Mouse (Mus musculus) hindbrain, embryonic 13.5 days (tissue): Measurements from ENCODE around the gene Ceacam19. TPM values are rescaled to one million over a fixed set of nuclear protein-coding genes. Genes with fewer than 3 reads are reported as not detected.

ENCODE experiments used
- ATAC-seq: fragments of 200-750 bp; cut with Nextera tagmentation; 2 replicates; pipeline ENCODE4 v1.8.0; 2017; ENCODE audit warnings: moderate TSS enrichment; ENCODE audit not compliant: low FRiP score
- H3K27ac ChIP-seq: fragments of 300-500 bp; sonication (generic); 2 replicates; pipeline ENCODE4 v1.5.1; 2015; ENCODE audit warnings: inconsistent platforms, mild to moderate bottlenecking, moderate library complexity
- H3K27me3 ChIP-seq: fragments of 300-500 bp; sonication (generic); 2 replicates; pipeline ENCODE4 v1.6.1; 2015; ENCODE audit warnings: mild to moderate bottlenecking, inconsistent platforms
- H3K36me3 ChIP-seq: fragments of 300-500 bp; sonication (generic); 2 replicates; pipeline ENCODE4 v1.6.1; 2015; ENCODE audit warnings: mild to moderate bottlenecking, inconsistent platforms
- H3K4me1 ChIP-seq: fragments of 300-500 bp; sonication (generic); replicated peaks from 2 replicates; pipeline ENCODE4 v1.6.1; 2015; ENCODE audit warnings: inconsistent platforms
- H3K4me2 ChIP-seq: fragments of 300-500 bp; sonication (generic); 2 replicates; pipeline ENCODE4 v1.6.1; 2015; ENCODE audit warnings: inconsistent platforms, mild to moderate bottlenecking, moderate library complexity
- H3K4me3 ChIP-seq: fragments of 300-500 bp; sonication (generic); 2 replicates; pipeline ENCODE4 v1.5.1; 2015; ENCODE audit warnings: mild to moderate bottlenecking, inconsistent platforms
- H3K9ac ChIP-seq: fragments of 300-500 bp; sonication (generic); 2 replicates; pipeline ENCODE4 v1.6.1; 2015; ENCODE audit warnings: mild to moderate bottlenecking, inconsistent platforms
- H3K9me3 ChIP-seq: fragments of 300-500 bp; sonication (generic); 2 replicates; pipeline ENCODE4 v1.6.1; 2016; ENCODE audit warnings: inconsistent platforms
- WGBS: fragments of 180-500 bp; shearing (Covaris S2); methylation state at CpG from one replicate; pipeline ENCODE4 v1.1.7; 2015; 5-methylcytosine and 5-hydroxymethylcytosine counted together
- polyA plus RNA-seq: library from polyadenylated mRNA; unstranded; fragments of >200 nt; fragmentation: Nextera tagmentation; extraction: Ambion mirVana; gene quantifications from 2 replicates; pipeline ENCODE4 v1.2.1, GENCODE M21; 2015

The Ceacam19 gene
- polyA plus RNA-seq, 1 experiment from 2014 or later, result not detected

GRCm38 (mm10) chr7:19844521-19845171, 43.1 kb downstream of the Ceacam19 start:
- ATAC-seq, result no peak
- H3K9me3 ChIP-seq, result no peaks in the 10 kb centered on the region
- H3K4me1 ChIP-seq, result 0 out of 2 replicates have a peak, but pooled peaks cover 5% of the 10 kb centered on the region
- WGBS, result 67% methylated on average over 15 of the region's 15 CpGs
- no peak overlapping the region for H3K9ac ChIP-seq
- H3K4me2 ChIP-seq, result no peak overlapping the region
- no peak overlapping the region for H3K4me3 ChIP-seq
- no peaks in the 10 kb centered on the region for H3K36me3 ChIP-seq
- peaks cover 55% of the 10 kb centered on the region for H3K27me3 ChIP-seq
- H3K27ac ChIP-seq, result no peak overlapping the region

- 0 out of 2 replicates have a peak, but pooled peaks cover 5% of the 10 kb centered on the region for H3K4me1 ChIP-seq
- H3K4me3 ChIP-seq, result no peak overlapping the region
- no peak overlapping the region for H3K4me2 ChIP-seq
- H3K9me3 ChIP-seq, result no peaks in the 10 kb centered on the region
- H3K36me3 ChIP-seq, result no peaks in the 10 kb centered on the region
- H3K27me3 ChIP-seq, result peaks cover 48% of the 10 kb centered on the region
- no peak overlapping the region for H3K27ac ChIP-seq
- no peak overlapping the region for H3K9ac ChIP-seq
- WGBS, result 3% methylated on average over 11 of the region's 11 CpGs
- peak; percentile 76 for ATAC-seq
Observed at GRCm38 (mm10) chr7:19843561-19843960, 44.2 kb downstream of the Ceacam19 start.

- Histone ChIP-seq H3K27ac (no peak overlapping the region), H3K27me3 (peaks cover 43% of the 10 kb centered on the region), H3K36me3 (no peaks in the 10 kb centered on the region), H3K9ac (no peak overlapping the region), H3K4me2 (no peak overlapping the region), H3K4me3 (no peak overlapping the region), H3K4me1 (0 out of 2 replicates have a peak, but pooled peaks cover 5% of the 10 kb centered on the region), H3K9me3 (no peaks in the 10 kb centered on the region)
- 0 out of 2 replicates have a peak, but pooled peaks have one; percentile 36 for ATAC-seq
- WGBS, result 33% methylated on average over 19 of the region's 19 CpGs
Observed at GRCm38 (mm10) chr7:19842885-19843504, 44.8 kb downstream of the Ceacam19 start.

DNA sequence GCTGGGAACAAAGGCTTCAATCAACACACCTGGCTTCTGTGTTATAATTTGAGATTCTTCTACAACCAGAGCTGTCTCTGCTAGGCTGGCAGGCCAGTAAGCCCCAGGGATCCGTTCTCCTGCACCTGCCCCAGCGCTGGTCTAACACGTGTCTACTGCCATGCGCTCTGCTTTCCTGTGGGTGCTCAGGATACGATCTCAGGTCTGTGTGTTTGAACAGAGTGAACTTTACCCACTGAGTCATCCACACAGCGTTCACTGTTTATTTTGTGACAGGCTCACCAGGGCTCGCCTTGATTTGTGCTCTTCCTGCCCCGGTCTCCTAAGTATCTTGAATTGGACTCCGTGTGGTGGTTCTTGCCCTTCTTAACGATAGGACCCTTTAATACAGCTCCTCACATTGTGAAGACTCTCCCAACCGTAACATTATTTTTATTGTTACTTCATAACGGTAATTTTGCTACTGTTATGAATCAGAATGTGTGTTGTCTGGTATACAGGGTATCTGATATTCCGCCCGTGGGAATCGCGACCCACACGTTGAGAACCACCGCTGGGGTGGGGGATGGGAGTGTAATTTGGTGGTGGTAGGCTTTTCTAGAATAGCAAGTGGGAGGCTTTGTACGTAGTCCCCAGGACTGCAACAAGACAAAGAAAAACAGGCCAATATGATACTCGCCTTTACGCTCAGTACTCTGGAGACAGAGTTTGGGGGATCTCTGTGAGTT, 45.9 kb downstream of the Ceacam19 start:
- WGBS, result 83% methylated on average over 21 of the region's 21 CpGs
- Histone ChIP-seq H3K4me1 (no peaks in the 10 kb centered on the region), H3K27me3 (peaks cover 31% of the 10 kb centered on the region), H3K4me3 (no peak overlapping the region), H3K36me3 (no peaks in the 10 kb centered on the region), H3K27ac (no peak overlapping the region), H3K4me2 (no peak overlapping the region), H3K9ac (no peak overlapping the region), H3K9me3 (no peaks in the 10 kb centered on the region)
- no peak for ATAC-seq

DNA sequence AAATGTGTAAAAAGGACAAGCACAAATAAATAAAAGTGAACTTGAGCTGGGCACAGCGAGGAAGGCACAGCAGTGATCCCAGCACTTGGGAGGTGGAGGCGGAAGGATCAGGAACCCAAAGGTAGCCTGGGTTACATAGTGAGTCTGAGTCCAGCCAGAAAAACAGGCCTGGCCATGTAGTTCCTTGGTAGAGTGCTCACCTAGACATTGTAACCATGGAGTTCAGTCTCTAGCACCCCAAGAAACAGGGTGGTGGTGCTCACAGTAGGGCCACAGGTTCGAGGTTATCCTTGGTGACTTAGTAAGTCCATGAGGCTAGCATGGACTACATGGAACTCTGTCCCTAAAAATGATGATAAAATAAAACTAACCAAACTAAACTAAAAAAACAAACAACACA, 46.8 kb downstream of the Ceacam19 start:
- H3K27ac ChIP-seq, result no peak overlapping the region
- H3K4me1 ChIP-seq, result no peaks in the 10 kb centered on the region
- no peaks in the 10 kb centered on the region for H3K36me3 ChIP-seq
- ATAC-seq, result no peak
- no peak overlapping the region for H3K4me3 ChIP-seq
- H3K9ac ChIP-seq, result no peak overlapping the region
- H3K27me3 ChIP-seq, result peaks cover 26% of the 10 kb centered on the region
- no peaks in the 10 kb centered on the region for H3K9me3 ChIP-seq
- 83% methylated on average over 3 of the region's 3 CpGs for WGBS
- no peak overlapping the region for H3K4me2 ChIP-seq

- no peak for ATAC-seq
- Histone ChIP-seq H3K27me3 (peaks cover 26% of the 10 kb centered on the region), H3K4me1 (no peaks in the 10 kb centered on the region), H3K36me3 (no peaks in the 10 kb centered on the region), H3K27ac (no peak overlapping the region), H3K4me2 (no peak overlapping the region), H3K9ac (no peak overlapping the region), H3K4me3 (no peak overlapping the region), H3K9me3 (no peaks in the 10 kb centered on the region)
- 83% methylated on average over 4 of the region's 4 CpGs for WGBS
Observed at GRCm38 (mm10) chr7:19840371-19840770, 47.4 kb downstream of the Ceacam19 start.

DNA sequence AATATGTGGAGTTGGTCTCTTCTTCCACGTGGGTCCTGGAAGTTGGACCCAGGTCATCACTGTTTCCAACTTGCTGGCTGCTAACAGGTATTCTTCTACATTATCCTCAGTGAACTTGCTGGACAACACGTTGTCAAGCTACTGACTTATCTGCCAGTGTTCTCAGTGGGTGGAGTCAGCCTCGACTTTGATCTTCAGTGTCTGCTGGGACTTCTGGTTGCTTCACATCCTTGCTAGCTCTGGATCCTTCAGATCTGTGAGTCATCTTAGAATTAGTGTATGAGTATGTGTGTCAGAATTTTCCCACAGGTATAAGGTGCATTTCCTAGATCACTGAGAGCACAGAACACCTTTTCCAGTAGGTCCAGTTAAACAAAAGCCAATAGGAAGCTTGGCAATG, 50.9 kb downstream of the Ceacam19 start:
- no peak for ATAC-seq
- H3K36me3 ChIP-seq, result no peaks in the 10 kb centered on the region
- no peak overlapping the region for H3K4me3 ChIP-seq
- 64% methylated on average over 3 of the region's 3 CpGs for WGBS
- H3K9me3 ChIP-seq, result no peaks in the 10 kb centered on the region
- H3K4me2 ChIP-seq, result no peak overlapping the region
- no peak overlapping the region for H3K9ac ChIP-seq
- H3K27me3 ChIP-seq, result 0 out of 2 replicates have a peak, but pooled peaks cover 1% of the 10 kb centered on the region
- no peak overlapping the region for H3K27ac ChIP-seq
- H3K4me1 ChIP-seq, result no peaks in the 10 kb centered on the region

DNA sequence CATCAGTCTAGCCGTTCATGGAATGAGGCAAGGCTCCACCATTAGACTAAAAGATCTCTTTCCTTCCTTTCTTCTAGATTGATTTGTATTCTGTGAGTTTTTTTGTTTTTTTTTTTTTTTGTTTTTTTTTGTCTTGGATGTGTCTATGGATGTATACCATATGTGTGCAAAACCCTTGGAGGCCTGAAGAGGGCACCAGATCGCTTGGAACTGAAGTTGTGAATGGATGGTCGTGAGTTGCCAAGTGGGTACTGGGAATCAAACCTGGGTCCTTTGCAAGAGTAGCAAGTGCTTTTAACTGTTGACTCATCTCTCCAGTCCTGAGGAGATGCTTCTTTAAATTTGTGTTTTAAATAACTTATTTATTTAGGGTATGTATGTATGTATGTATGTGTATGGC, 53.7 kb downstream of the Ceacam19 start:
- H3K27me3 ChIP-seq, result 0 out of 2 replicates have a peak, but pooled peaks cover 4% of the 10 kb centered on the region
- H3K4me2 ChIP-seq, result no peak overlapping the region
- 67% methylated on average over 3 of the region's 3 CpGs for WGBS
- H3K9ac ChIP-seq, result no peak overlapping the region
- H3K36me3 ChIP-seq, result no peaks in the 10 kb centered on the region
- ATAC-seq, result no peak
- no peak overlapping the region for H3K27ac ChIP-seq
- no peaks in the 10 kb centered on the region for H3K4me1 ChIP-seq
- no peaks in the 10 kb centered on the region for H3K9me3 ChIP-seq
- H3K4me3 ChIP-seq, result no peak overlapping the region

DNA sequence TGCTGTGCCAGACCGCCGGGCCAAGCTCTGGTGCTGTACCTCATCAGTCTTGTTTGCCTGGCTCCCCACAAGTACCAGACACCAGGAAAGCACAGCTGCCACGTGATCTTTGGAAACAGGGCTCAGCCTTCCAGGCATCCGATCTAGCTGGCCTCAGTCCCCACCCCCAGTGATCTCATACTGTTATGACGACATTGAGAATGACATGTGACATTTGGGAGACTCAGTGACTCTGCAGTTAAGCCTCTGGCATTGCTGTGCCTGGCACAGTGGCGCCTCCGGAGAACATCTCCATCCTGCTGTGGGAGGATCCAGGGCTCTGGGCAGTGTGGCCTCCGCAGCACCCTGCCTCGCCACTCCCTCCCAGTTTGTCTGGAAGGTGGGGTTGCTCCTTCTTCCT, 55.9 kb downstream of the Ceacam19 start:
- Histone ChIP-seq H3K9ac (no peak overlapping the region), H3K27ac (no peak overlapping the region), H3K36me3 (no peaks in the 10 kb centered on the region), H3K9me3 (no peaks in the 10 kb centered on the region), H3K4me2 (no peak overlapping the region), H3K4me1 (no peaks in the 10 kb centered on the region), H3K27me3 (0 out of 2 replicates have a peak, but pooled peaks cover 4% of the 10 kb centered on the region), H3K4me3 (no peak overlapping the region)
- ATAC-seq, result no peak
- WGBS, result 70% methylated on average over 9 of the region's 9 CpGs

GRCm38 (mm10) chr7:19830682-19831156, 57.0 kb downstream of the Ceacam19 start:
- H3K4me3 ChIP-seq, result no peak overlapping the region
- no peaks in the 10 kb centered on the region for H3K9me3 ChIP-seq
- no peaks in the 10 kb centered on the region for H3K4me1 ChIP-seq
- 33% methylated on average over 13 of the region's 13 CpGs for WGBS
- no peak overlapping the region for H3K4me2 ChIP-seq
- no peak overlapping the region for H3K27ac ChIP-seq
- H3K27me3 ChIP-seq, result 0 out of 2 replicates have a peak, but pooled peaks cover 4% of the 10 kb centered on the region
- H3K9ac ChIP-seq, result no peak overlapping the region
- no peaks in the 10 kb centered on the region for H3K36me3 ChIP-seq
- ATAC-seq, result no peak

- Histone ChIP-seq H3K4me1 (no peaks in the 10 kb centered on the region), H3K4me2 (no peak overlapping the region), H3K36me3 (no peaks in the 10 kb centered on the region), H3K27ac (no peak overlapping the region), H3K4me3 (no peak overlapping the region), H3K27me3 (peaks cover 9% of the 10 kb centered on the region), H3K9ac (no peak overlapping the region), H3K9me3 (no peaks in the 10 kb centered on the region)
- WGBS, result 83% methylated on average over 3 of the region's 3 CpGs
- ATAC-seq, result no peak
Observed at GRCm38 (mm10) chr7:19829694-19830093, 58.1 kb downstream of the Ceacam19 start.

- no peak overlapping the region for H3K9ac ChIP-seq
- H3K4me2 ChIP-seq, result no peak overlapping the region
- H3K36me3 ChIP-seq, result no peaks in the 10 kb centered on the region
- peaks cover 12% of the 10 kb centered on the region for H3K4me1 ChIP-seq
- H3K4me3 ChIP-seq, result no peak overlapping the region
- H3K27ac ChIP-seq, result no peak overlapping the region
- ATAC-seq, result no peak
- peaks cover 37% of the 10 kb centered on the region for H3K27me3 ChIP-seq
- WGBS, result 48% methylated on average over 6 of the region's 6 CpGs
- H3K9me3 ChIP-seq, result no peaks in the 10 kb centered on the region
Observed at GRCm38 (mm10) chr7:19826756-19827155, 61.0 kb downstream of the Ceacam19 start.
